Mouse (Mus musculus) C2C12 (cell line): ENCODE measurements around the gene Tapbpl.

Source experiments
- CTCF ChIP-seq: IDR thresholded peaks from one replicate; pipeline ENCODE4 v1.5.1; 2011; ENCODE audit not compliant: control insufficient read depth, insufficient read depth, insufficient read length
- MAX ChIP-seq: IDR thresholded peaks from one replicate; pipeline ENCODE4 v1.6.1; 2011; ENCODE audit warnings: mild to moderate bottlenecking, control low read depth

DNA sequence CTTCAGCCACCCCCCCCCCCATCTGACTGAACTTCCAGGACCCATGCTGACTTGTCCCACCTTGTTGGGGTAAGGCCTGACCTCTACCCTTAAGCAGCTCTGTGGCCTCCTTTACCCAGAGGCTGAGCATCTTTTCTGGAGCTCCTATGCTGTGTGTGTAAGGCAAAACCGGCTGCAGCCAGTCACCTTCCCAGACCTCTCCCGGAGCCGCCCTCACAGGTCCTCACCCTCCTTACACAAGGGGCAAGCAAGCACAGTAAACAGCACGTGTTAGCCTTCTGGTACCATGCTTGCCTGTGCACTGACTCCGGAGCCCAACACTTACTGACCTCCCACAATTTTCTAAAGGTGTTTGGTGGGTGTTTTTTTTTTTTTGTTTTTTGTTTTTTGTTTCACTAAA is 56.2 kb downstream of the Tapbpl start:
- TF ChIP-seq CTCF, result no peak
- TF ChIP-seq MAX, result no peak
